Mouse (Mus musculus) kidney, adult 2 months (tissue): ENCODE measurements at regions not wholly inside any gene's neighbourhood (a gene's known extent, or its start where the extent isn't known, plus 50 kb on each side); places are given as distances from the start of the nearest gene placed in this dataset.

Experiments used
- CTCF ChIP-seq: fragments of 200-500 bp; conservative IDR thresholded peaks from 2 replicates; pipeline ENCODE4 v1.5.1; 2011; ENCODE audit warnings: low read depth, mild to moderate bottlenecking, control low read depth, low read length, moderate library complexity, mixed read lengths; ENCODE audit not compliant: insufficient read depth, insufficient read length
- POLR2A ChIP-seq: fragments of 200-500 bp; IDR thresholded peaks from one replicate; pipeline ENCODE4 v1.6.1; 2011; ENCODE audit warnings: low read depth, low read length, control low read depth

DNA sequence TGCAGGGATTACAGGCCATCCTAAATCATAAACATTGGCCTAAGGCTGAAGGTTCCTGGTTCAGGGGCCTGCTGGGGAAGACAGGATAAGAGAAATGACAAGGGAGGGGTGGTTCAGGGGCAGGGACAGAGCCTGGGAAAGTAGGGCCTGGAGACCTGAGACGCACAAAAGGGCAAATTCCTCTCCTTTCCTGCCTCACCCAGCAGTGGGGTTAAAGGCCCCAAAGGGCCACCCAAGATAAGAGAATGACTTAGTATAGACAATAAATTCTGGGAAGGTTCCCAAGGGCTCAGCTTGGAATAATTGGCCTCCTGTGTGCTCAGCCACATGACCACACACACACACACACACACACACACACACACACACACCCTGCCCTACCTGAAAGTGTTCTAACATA is 56.2 kb upstream of the Laptm4a start:
- no peak for TF ChIP-seq CTCF
- TF ChIP-seq POLR2A: no peak
